Mouse (Mus musculus) layer of hippocampus, adult 2 months (tissue): ENCODE data around the gene Tepsin. TPM values are rescaled to one million over a fixed set of nuclear protein-coding genes. Genes with fewer than 3 reads are reported as not detected.

ENCODE experiments used
- DNase-seq, 2 experiments: peaks; one replicate each; pipeline ENCODE4 v3.0.0; 2022; ENCODE audit warnings: low spot score in 2 of 2
- H3K27ac ChIP-seq: fragments of 200-600 bp; 2 replicates; pipeline ENCODE4 v1.8.1; 2022
- H3K4me3 ChIP-seq: fragments of 200-600 bp; 2 replicates; pipeline ENCODE4 v1.8.1; 2022; ENCODE audit warnings: mild to moderate bottlenecking
- CTCF ChIP-seq: fragments of 200-600 bp; conservative IDR thresholded peaks from 2 replicates; pipeline ENCODE4 v1.8.1; 2022; ENCODE audit warnings: antibody characterized with exemption, mild to moderate bottlenecking, moderate library complexity
- total RNA-seq, 2 experiments: library from RNA; stranded (reverse); gene quantifications; 2 replicates each; pipeline ENCODE4 v1.2.3; 2021

The Tepsin gene
- total RNA-seq, 2 experiments from 2014 or later: 16.3 to 17.1 TPM

- Histone ChIP-seq H3K27ac (no peak overlapping the region), H3K4me3 (no peak overlapping the region)
- no peak for DNase-seq
- TF ChIP-seq CTCF: 0 out of 2 replicates have a peak, but pooled peaks have one; percentile 20
Measured at GRCm38 (mm10) chr11:120126845-120127244, 28.3 kb upstream of the Tepsin start.

- no peak overlapping the region for H3K4me3 ChIP-seq
- no peak for DNase-seq
- no peak for TF ChIP-seq CTCF
- H3K27ac ChIP-seq: no peak overlapping the region
Measured at GRCm38 (mm10) chr11:120122126-120122525, 23.6 kb upstream of the Tepsin start.

DNA sequence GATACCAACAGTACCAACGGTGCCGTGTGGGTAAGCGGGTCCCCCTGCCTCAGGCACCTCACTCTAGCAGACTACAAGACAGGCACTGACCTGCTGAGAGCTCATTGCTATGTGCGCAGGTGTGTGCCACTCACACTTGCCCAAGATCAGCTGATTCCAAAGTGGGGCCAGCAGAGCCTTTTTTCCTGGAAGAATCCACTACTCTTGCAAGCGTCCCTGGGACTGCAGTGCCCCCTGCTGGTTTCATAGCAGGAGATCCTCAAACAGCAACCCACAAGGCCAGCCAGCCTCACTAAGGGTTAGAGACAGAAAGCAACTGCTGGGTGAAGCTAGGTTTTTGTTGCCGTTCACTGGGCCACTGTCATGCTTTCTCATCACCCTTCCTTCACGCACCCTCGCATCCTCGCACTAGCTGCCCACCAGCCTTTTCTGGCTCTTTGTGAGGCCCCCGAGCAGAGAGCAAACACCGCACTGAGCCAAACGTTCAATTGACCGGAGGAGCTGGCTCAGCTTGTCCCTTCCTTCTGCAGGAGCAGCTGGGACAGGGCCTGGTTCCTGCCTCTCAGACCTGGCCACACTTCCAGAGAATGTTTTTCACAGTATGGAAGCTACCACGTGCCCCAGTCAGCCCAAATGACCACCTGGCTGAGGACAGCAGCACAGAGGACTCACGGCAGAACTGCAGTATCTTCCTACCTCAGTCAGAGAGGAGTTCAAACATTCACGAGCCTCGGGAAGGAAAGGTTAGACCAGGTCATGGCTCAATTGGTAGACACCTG, 22.3 kb upstream of the Tepsin start:
- H3K4me3 ChIP-seq: no peak overlapping the region
- peak; percentile 96 for TF ChIP-seq CTCF
- peak; percentile 79 to 88 for DNase-seq
- no peak overlapping the region for H3K27ac ChIP-seq

DNA sequence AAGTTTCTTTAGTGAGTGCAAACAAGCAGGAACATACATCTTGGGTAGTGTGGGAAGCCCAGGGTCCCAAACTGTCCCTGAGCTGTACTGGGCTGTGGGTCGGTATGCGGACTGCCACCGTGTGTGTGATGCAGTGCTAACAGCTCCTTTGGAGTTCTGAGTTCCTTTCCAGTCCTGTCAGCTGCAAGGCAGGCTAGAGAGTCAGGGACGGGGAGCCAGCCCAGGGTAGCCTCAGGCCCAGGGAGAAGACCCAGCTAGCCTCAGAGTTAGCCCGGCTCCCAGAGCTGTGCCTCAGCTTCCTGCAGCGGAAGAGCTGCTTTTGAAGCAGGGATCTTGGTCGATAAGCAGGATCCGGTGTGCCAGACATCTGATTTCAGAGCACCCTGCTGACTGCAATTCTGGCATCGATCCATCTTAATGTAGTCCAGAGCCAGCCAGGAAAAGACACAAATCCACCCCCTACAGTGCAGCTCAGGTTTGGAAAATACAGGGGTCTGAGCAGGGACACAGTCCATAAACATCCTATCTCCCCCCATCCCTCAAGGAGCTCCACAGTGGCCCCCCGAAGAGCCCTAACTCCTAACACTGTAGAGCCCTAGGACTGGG, 21.5 kb upstream of the Tepsin start:
- no peak for TF ChIP-seq CTCF
- DNase-seq: no peak
- H3K4me3 ChIP-seq: no peak overlapping the region
- 0 out of 2 replicates have a peak overlapping the region, but pooled peaks have one; percentile 10 for H3K27ac ChIP-seq

- no peak overlapping the region for H3K4me3 ChIP-seq
Measured at GRCm38 (mm10) chr11:120119108-120119507, 20.6 kb upstream of the Tepsin start.

DNA sequence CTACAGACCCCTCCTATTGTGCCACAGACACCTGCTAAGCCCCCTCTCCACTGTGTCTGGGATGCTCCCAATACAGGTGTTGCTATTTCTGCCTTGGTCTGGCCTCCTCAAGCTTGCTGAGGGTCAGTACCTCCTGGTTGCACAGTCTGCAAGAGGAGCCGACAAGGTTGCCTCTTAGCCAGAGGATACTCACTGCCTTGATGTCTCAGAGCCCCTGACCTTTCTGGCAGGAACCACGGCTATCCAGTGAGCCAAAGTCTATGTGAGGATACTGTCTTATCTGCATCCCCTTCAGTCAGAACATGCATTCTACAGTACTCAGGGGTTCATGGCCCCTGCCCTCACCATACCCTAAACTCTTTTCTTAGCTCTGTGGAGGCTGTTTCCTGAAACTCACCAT, 19.1 kb upstream of the Tepsin start:
- no peak for TF ChIP-seq CTCF
- Histone ChIP-seq H3K27ac (no peak overlapping the region), H3K4me3 (no peak overlapping the region)
- no peak for DNase-seq

More at GRCm38 (mm10) chr11:120119108-120119507, 20.6 kb upstream of the Tepsin start:
- DNase-seq: no peak
- no peak for TF ChIP-seq CTCF
- H3K27ac ChIP-seq: no peak overlapping the region

DNA sequence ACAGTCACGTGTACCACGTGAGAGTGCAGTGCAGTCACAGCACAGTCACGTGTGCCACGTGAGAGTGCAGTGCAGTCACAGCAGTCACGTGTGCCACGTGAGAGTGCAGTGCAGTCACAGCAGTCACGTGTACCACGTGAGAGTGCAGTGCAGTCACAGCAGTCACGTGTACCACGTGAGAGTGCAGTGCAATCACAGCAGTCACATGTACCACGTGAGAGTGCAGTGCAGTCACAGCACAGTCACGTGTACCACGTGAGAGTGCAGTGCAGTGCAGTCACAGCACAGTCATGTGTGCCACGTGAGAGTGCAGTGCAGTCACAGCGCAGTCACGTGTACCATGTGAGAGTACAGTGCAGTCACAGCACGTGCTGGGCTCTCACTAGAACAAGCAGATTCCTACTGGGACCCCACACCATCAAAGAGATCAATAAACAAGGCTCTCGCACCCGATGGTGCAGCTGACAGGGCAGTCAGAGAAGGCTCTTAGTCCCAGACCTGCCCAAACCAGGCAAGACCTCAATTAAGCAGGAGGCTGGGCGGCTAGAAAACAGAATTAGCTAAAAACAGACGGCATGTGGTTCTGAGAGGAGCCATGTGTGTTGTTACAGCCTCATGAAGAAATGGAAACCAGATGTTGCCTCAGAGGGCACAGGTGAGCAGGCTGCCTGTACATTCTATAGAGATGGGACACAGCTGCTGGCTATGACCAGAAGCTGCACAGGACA, 16.1 kb upstream of the Tepsin start:
- no peak overlapping the region for H3K27ac ChIP-seq
- no peak for TF ChIP-seq CTCF
- no peak overlapping the region for H3K4me3 ChIP-seq
- no peak for DNase-seq

DNA sequence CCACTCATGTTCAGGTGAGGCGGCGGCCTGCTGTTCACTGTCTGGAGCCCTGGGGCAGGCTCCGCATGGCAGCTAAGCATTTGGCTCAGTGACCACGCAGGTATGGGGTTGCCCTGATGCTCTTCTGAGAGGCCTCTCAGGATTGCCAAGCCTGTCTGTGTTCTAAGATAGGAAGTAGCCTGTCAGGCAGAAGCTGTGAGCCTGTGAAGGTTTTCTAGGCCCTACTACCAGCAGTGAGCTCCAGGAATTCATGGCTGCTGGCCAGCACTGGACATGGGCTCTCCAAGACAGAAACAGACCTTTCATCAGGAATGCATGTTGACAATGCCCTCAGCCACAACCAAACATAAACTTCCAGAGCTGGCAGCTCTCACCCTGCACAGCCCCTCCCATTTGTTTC, 13.6 kb upstream of the Tepsin start:
- no peak for TF ChIP-seq CTCF
- no peak overlapping the region for H3K27ac ChIP-seq
- H3K4me3 ChIP-seq: no peak overlapping the region
- DNase-seq: no peak

DNA sequence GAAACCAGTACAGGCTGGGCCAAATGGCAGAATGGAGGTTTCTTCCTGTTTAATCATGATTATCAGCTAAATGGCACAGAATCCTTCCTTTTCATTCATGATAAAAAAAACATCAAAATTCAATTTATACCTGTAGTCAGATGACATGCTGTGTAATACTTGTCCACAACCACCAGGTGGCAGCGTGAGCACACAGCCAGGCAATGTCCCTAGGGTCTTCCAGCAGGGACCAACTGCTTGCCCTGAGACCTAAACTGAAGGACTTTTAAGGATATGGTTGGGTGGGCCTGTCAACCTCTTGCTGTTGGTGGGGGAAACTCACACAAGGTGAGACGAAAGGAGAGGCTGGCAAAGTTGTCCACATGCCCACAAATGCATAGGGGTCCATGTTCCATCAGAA, 12.5 kb upstream of the Tepsin start:
- peak; percentile 85 for TF ChIP-seq CTCF
- H3K27ac ChIP-seq: no peak overlapping the region
- no peak overlapping the region for H3K4me3 ChIP-seq
- peak in 1 of 2 experiments; percentile 68 for DNase-seq

DNA sequence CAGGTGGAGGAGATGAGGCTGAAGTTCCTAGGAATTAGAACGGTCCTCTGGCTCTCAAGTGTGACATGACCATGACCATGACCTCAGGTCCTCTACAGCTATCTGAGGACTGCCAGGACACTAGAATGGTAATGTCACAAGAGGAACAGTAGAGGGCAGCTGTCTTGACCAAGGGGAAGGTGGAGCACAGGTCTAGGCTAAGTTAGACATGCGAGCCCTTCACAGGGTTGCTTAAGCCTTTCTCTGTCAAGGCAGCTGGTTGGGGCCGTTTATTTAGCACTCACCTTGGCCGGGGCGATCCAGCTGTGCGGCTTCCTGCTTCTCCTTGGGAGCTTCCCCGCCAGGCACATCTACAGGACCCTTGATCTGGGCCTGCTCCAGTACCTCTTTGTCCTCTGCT, 12.0 kb upstream of the Tepsin start:
- no peak for TF ChIP-seq CTCF
- Histone ChIP-seq H3K4me3 (no peak overlapping the region), H3K27ac (no peak overlapping the region)
- no peak for DNase-seq

DNA sequence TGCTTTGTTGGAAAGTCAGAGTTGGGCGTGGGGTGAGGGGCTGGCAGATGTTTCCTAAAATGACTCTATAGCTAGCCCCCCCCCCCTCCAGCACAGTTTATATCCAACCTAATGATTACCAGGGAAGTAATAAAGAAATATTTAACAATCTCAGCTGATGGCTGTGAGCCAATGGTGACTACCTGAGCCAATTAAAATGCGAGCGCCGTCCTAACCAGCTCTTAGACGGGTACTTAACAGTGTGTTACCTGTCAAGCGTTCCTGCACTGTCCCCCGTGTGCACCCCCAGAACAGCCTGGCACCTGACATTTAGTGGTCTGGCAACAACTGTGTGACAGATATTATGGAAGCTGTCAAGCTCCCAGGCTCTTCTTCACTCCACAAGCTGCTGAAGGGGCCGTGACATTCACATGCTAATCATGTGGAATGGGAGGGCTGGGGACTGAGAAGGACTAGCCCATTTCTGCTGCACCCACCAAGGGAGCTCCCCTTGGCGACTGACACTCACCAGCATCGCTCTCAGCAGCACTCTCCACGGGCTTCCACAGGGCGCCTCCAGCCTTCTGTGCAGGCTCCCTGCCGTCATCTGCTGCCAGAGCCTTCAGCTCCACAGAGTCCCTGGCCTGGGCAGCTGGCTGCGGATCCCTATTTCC, 11.2 kb upstream of the Tepsin start:
- no peak overlapping the region for H3K4me3 ChIP-seq
- TF ChIP-seq CTCF: no peak
- no peak overlapping the region for H3K27ac ChIP-seq
- no peak for DNase-seq

DNA sequence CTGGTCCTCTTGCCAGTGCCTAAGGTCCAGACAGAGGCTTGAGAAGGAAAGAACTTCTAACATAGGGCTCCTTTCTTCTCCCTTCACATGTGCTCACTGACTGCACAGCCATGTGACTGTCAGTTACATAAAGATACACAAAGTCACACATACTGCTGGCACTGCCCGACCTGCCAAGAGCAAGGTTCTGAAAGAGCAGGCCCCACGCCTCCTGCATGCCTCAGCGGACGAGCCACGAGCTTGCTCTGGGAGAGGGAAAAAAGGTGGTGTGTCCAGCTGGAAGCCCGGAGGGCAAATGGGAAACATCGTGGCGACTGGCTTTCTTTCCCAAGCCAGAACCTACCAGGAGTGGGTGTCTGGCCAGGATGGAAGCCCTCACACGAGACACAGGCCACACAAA, 9.3 kb upstream of the Tepsin start:
- no peak overlapping the region for H3K4me3 ChIP-seq
- no peak for TF ChIP-seq CTCF

GRCm38 (mm10) chr11:120107026-120107425, 8.5 kb upstream of the Tepsin start:
- no peak for DNase-seq
- H3K27ac ChIP-seq: no peak overlapping the region
- no peak overlapping the region for H3K4me3 ChIP-seq
- TF ChIP-seq CTCF: no peak

More for the DNA sequence above, 9.3 kb upstream of the Tepsin start:
- no peak for DNase-seq
- H3K27ac ChIP-seq: no peak overlapping the region
